ENCODE assay signal across 12 mouse cellular contexts in genomic region chr10:19594201-19594905, GRCm38 (mm10). TPM values are rescaled to one million over a fixed set of nuclear protein-coding genes. Genes with fewer than 3 reads are reported as not detected.
DNase-seq lines count a peak whose midpoint lies in the region; ATAC-seq and TF ChIP-seq lines count a peak whose summit lies in the region.
"Had no signal": no experiment of that assay in that cellular context is flagged by ENCODE, and none has a peak within 500 bp of the region (broad histone marks: within the 10 kb centered on the region; RNA-seq: fewer than 3 reads in every experiment).

No protein-coding gene starts in this region.

- H3K27me3 ChIP-seq in embryonic facial prominence, embryonic 14.5 days (replicated peaks; ENCODE audit: control insufficient read depth, insufficient read depth, low read length) = no peaks in the 10 kb centered on the region
- H3K27me3 ChIP-seq in stomach, postnatal 0 days (ENCODE audit: control insufficient read depth, insufficient read depth, low read length) = no peaks in the 10 kb centered on the region
- H3K27me3 ChIP-seq in midbrain, embryonic 16.5 days (ENCODE audit: control insufficient read depth, insufficient read depth, low read depth, low read length) = no peaks in the 10 kb centered on the region
- H3K27me3 ChIP-seq: limb, embryonic 15.5 days had no signal

- H3K4me2 ChIP-seq in embryonic facial prominence, embryonic 14.5 days (ENCODE audit: low read depth, low read length) = peak overlapping the region; percentile 69; the same call in 1 of the 2 replicates
- H3K4me2 ChIP-seq in stomach, postnatal 0 days (replicated peaks; ENCODE audit: low read depth) = peak overlapping the region; percentile 68
- no peak overlapping the region for H3K4me2 ChIP-seq in midbrain, embryonic 16.5 days (ENCODE audit: low read length)
- H3K4me2 ChIP-seq: neural tube, embryonic 13.5 days had no signal

- H3K4me1 ChIP-seq in embryonic facial prominence, embryonic 14.5 days (ENCODE audit: control insufficient read depth, insufficient read depth, low read length) = peaks cover 20% of the 10 kb centered on the region
- 0 out of 2 replicates have a peak, but pooled peaks cover 2% of the 10 kb centered on the region for H3K4me1 ChIP-seq in stomach, postnatal 0 days (replicated peaks; ENCODE audit: control insufficient read depth, insufficient read depth)
- H3K4me1 ChIP-seq in midbrain, embryonic 16.5 days (ENCODE audit: control insufficient read depth, insufficient read depth, low read length) = peaks cover 6% of the 10 kb centered on the region

- TF ChIP-seq EP300 in stomach, postnatal 0 days (optimal IDR thresholded peaks at IDR 0.05) = no peak

- H3K36me3 ChIP-seq in embryonic facial prominence, embryonic 14.5 days (ENCODE audit: control insufficient read depth, insufficient read depth, low read length) = peaks cover 11% of the 10 kb centered on the region; the same call in 1 of the 2 replicates
- peaks cover 5% of the 10 kb centered on the region; the same call in 1 of the 2 replicates for H3K36me3 ChIP-seq in stomach, postnatal 0 days (ENCODE audit: control insufficient read depth, insufficient read depth, low read length)
- H3K36me3 ChIP-seq in midbrain, embryonic 16.5 days (ENCODE audit: control insufficient read depth, insufficient read depth, low read length) = no peaks in the 10 kb centered on the region
- H3K36me3 ChIP-seq: neural tube, embryonic 13.5 days had no signal

- no peak for TF ChIP-seq CTCF in stomach, postnatal 0 days (IDR thresholded peaks at IDR 0.05; ENCODE audit: low read depth)

- no peak for ATAC-seq in embryonic facial prominence, embryonic 14.5 days (ENCODE audit: low read depth)
- peak; percentile 53 for ATAC-seq in stomach, postnatal 0 days (ENCODE audit: low FRiP score, low TSS enrichment)
- ATAC-seq in midbrain, embryonic 16.5 days = no peak

- 76% methylated on average over 3 of the region's 3 CpGs for WGBS in embryonic facial prominence, embryonic 14.5 days
- WGBS in stomach, postnatal 0 days = 45% methylated on average over 3 of the region's 3 CpGs
- 84% methylated on average over 3 of the region's 3 CpGs for WGBS in midbrain, embryonic 16.5 days

- H3K9me3 ChIP-seq in embryonic facial prominence, embryonic 14.5 days (ENCODE audit: control insufficient read depth, low read length) = no peaks in the 10 kb centered on the region
- H3K9me3 ChIP-seq in stomach, postnatal 0 days (ENCODE audit: control insufficient read depth, low read length) = no peaks in the 10 kb centered on the region
- H3K9me3 ChIP-seq in midbrain, embryonic 16.5 days (replicated peaks; ENCODE audit: control insufficient read depth, low read length, poor library complexity, severe bottlenecking) = no peaks in the 10 kb centered on the region
- H3K9me3 ChIP-seq: limb, embryonic 15.5 days; neural tube, embryonic 13.5 days had no signal

- peak; percentile 36 for DNase-seq in kidney, adult 18-20 months
- DNase-seq in kidney, postnatal 4 days = no peak
- no peak for DNase-seq in embryonic facial prominence, embryonic 14.5 days (ENCODE audit: low spot score)
- DNase-seq in kidney, postnatal 36 days = peak; percentile 43 to 68
- peak; percentile 66 for DNase-seq in stomach, postnatal 0 days (ENCODE audit: low spot score)
- no peak for DNase-seq in right cerebral cortex, adult 2 months (ENCODE audit: low spot score in 2 of 2)
- no peak for DNase-seq in left cerebral cortex, adult 9 months (ENCODE audit: low spot score in 2 of 2)

- no peak overlapping the region for H3K9ac ChIP-seq in embryonic facial prominence, embryonic 14.5 days (ENCODE audit: low read depth, low read length)
- peak overlapping the region; percentile 38 for H3K9ac ChIP-seq in stomach, postnatal 0 days (ENCODE audit: low read length)
- no peak overlapping the region for H3K9ac ChIP-seq in midbrain, embryonic 16.5 days (ENCODE audit: low read depth, low read length)
- H3K9ac ChIP-seq: limb, embryonic 15.5 days; neural tube, embryonic 13.5 days had no signal

- no peak overlapping the region for H3K27ac ChIP-seq in embryonic facial prominence, embryonic 14.5 days (replicated peaks; ENCODE audit: low read depth, low read length)
- peak overlapping the region; percentile 67 for H3K27ac ChIP-seq in stomach, postnatal 0 days (replicated peaks)
- no peak overlapping the region for H3K27ac ChIP-seq in midbrain, embryonic 16.5 days (ENCODE audit: low read length)
- H3K27ac ChIP-seq: limb, embryonic 15.5 days; neural tube, embryonic 13.5 days had no signal

- no peak overlapping the region for H3K4me3 ChIP-seq in embryonic facial prominence, embryonic 14.5 days (ENCODE audit: low read depth, low read length)
- H3K4me3 ChIP-seq in stomach, postnatal 0 days (ENCODE audit: low read depth, low read length) = peak overlapping the region; percentile 83
- no peak overlapping the region for H3K4me3 ChIP-seq in midbrain, embryonic 16.5 days (ENCODE audit: low read depth, low read length)
- H3K4me3 ChIP-seq: erythroblast, embryonic 14.5 days; limb, embryonic 15.5 days; neural tube, embryonic 13.5 days had no signal

RNA-seq across cellular contexts. Expression of gene Ifngr1, which starts 2.6 kb away (rescaled TPM):
- polyA plus RNA-seq in embryonic facial prominence, embryonic 14.5 days (2014; fragmentation: Nextera tagmentation; extraction: Ambion mirVana) = 57.4 and 60.5 TPM in 2 replicates
- polyA plus RNA-seq in stomach, postnatal 0 days (2015; fragmentation: Nextera tagmentation; extraction: Ambion mirVana) = 72.1 and 72.9 TPM in 2 replicates
- 19.4 and 20.0 TPM in 2 replicates for polyA plus RNA-seq in midbrain, embryonic 16.5 days (2015; fragmentation: Nextera tagmentation; extraction: Ambion mirVana)

RNA-seq across cellular contexts. Expression of gene Il22ra2, which starts 27.4 kb away (rescaled TPM):
- 0.11 TPM in 1 of 2 replicates, not detected in the other for polyA plus RNA-seq in embryonic facial prominence, embryonic 14.5 days (2014; fragmentation: Nextera tagmentation; extraction: Ambion mirVana)
- polyA plus RNA-seq in stomach, postnatal 0 days (2015; fragmentation: Nextera tagmentation; extraction: Ambion mirVana) = not detected in 2 replicates
- not detected in 2 replicates for polyA plus RNA-seq in midbrain, embryonic 16.5 days (2015; fragmentation: Nextera tagmentation; extraction: Ambion mirVana)
- polyA plus RNA-seq: erythroblast, embryonic 14.5 days; neural tube, embryonic 13.5 days; stomach, embryonic 14.5 days had no signal

Comparison
In these comparisons a context has a peak if more than half of its experiments do, and no peak if none do; other contexts are left out.
1. DNase-seq: peak in kidney, adult 18-20 months (single experiment), kidney, postnatal 36 days (2 of 2) and stomach, postnatal 0 days (single experiment); none in kidney, postnatal 4 days (0 of 2), embryonic facial prominence, embryonic 14.5 days (single experiment), right cerebral cortex, adult 2 months (0 of 2) and left cerebral cortex, adult 9 months (0 of 2).